Mouse (Mus musculus) E14TG2a.4 (cell line): ENCODE results near the gene Nsmce3.

Experiments used
- CTCF ChIP-seq: conservative IDR thresholded peaks from 2 replicates; pipeline ENCODE4 v1.5.1; 2014; ENCODE audit warnings: low read length
- POU5F1 ChIP-seq: IDR thresholded peaks from 2 replicates; pipeline ENCODE4 v1.6.1; 2014; ENCODE audit warnings: low read length, borderline replicate concordance

DNA sequence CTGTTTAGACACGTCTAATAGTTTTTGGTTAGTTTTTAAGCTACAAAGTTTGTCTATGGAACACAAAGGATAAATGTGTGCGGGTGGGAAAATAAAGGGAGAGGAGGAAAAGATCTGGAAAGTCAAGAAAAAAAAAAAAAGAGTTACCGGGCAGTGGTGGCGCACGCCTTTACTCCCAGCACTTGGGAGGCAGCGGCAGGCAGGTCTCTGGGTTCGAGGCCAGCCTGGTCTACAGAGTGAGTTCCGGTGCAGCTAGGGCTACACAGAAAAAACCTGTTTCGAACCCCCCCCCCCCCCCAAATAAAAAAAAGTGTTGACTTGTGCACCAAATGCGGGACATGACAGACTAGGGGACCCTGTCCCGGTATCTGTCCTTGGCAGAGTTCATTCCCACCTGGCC lies 469 bp upstream of the Nsmce3 start:
- TF ChIP-seq CTCF (no peak), POU5F1 (no peak)
